Mouse (Mus musculus): Measurements from ENCODE around the gene Krt88. TPM values are rescaled to one million over a fixed set of nuclear protein-coding genes. Genes with fewer than 3 reads are reported as not detected.

The Krt88 gene
- polyA plus RNA-seq, 1 experiment from 2014 or later = not detected

DNA sequence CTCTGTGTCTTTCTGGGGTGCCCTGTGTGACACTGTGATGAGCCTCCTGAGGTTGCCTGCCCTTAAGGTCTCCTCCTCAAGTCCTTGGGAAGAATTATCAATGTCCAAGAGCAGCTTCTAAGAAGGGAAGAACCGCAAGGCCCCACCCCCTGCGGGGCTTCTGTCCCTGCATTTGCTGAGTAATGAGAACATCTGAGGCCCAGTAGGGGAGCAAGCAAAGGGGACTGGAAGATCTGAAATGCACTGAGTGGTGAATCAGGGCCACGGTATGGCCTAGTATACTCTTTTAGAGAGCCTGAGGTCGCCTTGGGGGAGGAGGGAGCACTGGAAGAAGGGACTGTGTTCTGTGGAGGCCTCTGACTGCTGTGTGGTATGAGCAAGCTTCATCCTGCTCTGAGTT lies 34.5 kb downstream of the Krt88 start:
- Histone ChIP-seq H3K9ac (no peak overlapping the region), H3K9me3 (no peaks in the 10 kb centered on the region), H3K36me3 (replicated peaks) (no peaks in the 10 kb centered on the region), H3K4me1 (peaks cover 12% of the 10 kb centered on the region), H3K27ac (no peak overlapping the region), H3K4me3 (replicated peaks) (no peak overlapping the region), H3K27me3 (peaks cover 4% of the 10 kb centered on the region; the same call in 1 of the 2 replicates), H3K4me2 (no peak overlapping the region)
- no peak for ATAC-seq (ENCODE audit: low FRiP score)
- WGBS = 52% methylated on average over 4 of the region's 4 CpGs

DNA sequence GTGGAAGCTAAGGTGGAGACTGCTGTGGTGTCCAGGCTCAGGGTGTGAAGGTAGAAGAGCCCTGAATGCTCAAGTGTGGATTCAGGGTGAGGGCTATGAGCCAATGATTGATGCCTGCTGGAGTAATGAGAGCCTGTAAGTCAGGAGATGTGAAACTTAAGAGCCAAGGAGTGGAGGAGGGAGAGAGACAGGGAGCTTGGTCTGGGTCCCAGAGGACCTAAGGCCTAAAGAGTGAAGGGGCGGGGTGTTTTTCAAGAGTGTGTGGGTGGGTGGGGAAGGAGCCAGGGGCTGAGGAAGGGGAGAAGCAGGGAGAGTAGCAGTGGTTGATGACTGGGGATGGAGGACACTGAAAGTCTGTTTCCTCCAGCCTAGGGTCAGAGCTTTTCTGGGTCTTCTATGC lies 36.1 kb downstream of the Krt88 start:
- H3K4me1 ChIP-seq = peaks cover 12% of the 10 kb centered on the region
- 100% methylated on average over 1 of the region's 1 CpGs for WGBS

DNA sequence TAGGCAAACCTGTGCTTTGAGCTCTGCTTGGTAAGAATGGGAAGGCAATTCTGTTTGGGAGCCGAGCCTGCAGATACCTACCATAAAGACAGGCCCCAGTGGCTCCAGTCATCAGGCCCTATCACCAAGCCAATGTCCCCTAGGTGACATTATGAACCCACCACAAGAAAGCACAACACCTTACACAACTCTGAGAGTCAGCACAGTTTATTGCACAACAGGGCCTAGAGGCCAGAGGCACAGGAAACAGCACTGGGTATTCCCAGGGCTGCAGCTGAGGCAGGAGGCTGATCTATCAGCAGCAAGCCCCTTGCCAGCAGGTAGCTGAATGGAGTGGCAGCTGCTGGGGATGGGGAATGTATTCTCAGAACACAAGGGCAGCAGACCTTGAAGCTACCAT lies 37.4 kb downstream of the Krt88 start:
- no peaks in the 10 kb centered on the region for H3K9me3 ChIP-seq
- 100% methylated on average over 1 of the region's 1 CpGs for WGBS
- no peak for ATAC-seq (ENCODE audit: low FRiP score)
- H3K9ac ChIP-seq = no peak overlapping the region
- H3K4me3 ChIP-seq (replicated peaks) = no peak overlapping the region
- H3K4me1 ChIP-seq = no peaks in the 10 kb centered on the region
- no peak overlapping the region for H3K4me2 ChIP-seq
- no peaks in the 10 kb centered on the region for H3K27me3 ChIP-seq
- no peaks in the 10 kb centered on the region for H3K36me3 ChIP-seq (replicated peaks)
- H3K27ac ChIP-seq = no peak overlapping the region

More for the DNA sequence above, 36.1 kb downstream of the Krt88 start:
- Histone ChIP-seq H3K27me3 (no peaks in the 10 kb centered on the region), H3K4me2 (no peak overlapping the region), H3K9me3 (no peaks in the 10 kb centered on the region), H3K36me3 (replicated peaks) (no peaks in the 10 kb centered on the region), H3K27ac (no peak overlapping the region), H3K4me3 (replicated peaks) (no peak overlapping the region), H3K9ac (no peak overlapping the region)
- no peak for ATAC-seq (ENCODE audit: low FRiP score)

DNA sequence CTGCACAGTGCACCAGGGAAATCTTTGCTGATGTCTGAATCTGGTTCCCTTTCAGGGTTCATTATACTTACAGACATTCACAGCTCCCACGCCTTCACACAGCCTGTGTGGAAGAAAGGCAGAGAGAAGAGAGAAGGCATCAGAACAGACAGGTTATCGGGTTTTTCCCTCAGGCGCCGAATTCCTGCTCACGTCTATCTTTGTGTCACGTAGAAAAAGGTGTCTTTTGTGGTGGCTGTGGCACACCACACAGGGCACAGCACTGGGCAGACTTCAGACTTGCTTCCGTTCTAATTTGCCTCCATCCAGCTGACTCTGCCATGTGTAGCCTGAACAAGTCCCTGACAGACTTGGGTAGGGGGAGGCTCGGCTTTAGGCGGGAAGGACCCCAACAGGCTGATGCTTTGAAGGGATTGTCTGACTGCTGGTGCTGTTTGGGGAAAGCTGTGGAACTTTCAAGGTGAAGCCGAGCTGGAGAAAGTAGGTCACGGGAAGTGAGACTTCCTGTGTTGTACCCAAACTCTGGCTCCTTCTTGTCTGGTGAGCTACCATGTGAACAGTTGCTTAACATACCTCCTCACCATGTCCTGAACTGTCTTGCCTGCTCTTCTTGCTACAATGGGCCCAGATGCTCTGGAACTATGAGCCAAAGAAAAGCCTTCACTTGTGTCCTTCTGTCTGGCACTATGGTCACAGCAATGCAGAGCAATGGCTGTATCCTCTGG lies 38.5 kb downstream of the Krt88 start:
- no peak overlapping the region for H3K27ac ChIP-seq
- no peaks in the 10 kb centered on the region for H3K4me1 ChIP-seq
- no peak overlapping the region for H3K4me3 ChIP-seq (replicated peaks)
- H3K27me3 ChIP-seq = no peaks in the 10 kb centered on the region
- no peak overlapping the region for H3K4me2 ChIP-seq
- no peaks in the 10 kb centered on the region for H3K36me3 ChIP-seq (replicated peaks)
- 83% methylated on average over 11 of the region's 11 CpGs for WGBS
- ATAC-seq (ENCODE audit: low FRiP score) = no peak
- H3K9ac ChIP-seq = no peak overlapping the region
- H3K9me3 ChIP-seq = no peaks in the 10 kb centered on the region

DNA sequence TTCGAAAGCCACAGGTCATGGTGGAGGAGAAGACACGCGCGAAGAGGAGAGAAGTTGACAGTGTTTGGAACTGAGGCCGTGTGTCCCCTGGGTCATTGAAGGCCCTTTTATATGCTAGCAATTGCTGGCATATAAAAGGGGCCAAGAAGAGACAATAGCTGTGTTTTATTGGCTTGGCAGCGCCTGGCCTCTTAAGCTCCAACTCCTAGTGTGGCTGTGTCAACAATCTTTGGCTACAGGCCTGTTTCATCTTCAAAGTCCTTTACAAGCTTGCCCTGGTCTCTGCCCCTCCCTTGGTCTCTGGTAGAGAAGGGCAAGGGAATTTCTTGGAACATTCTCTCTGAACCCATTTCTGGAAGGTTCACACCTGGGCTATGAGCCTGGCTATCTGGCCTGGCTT lies 43.9 kb downstream of the Krt88 start, which contains the start of gene Krt83:
TSS of gene Krt83 (minus strand) at position 82 of the 400 bp plus-strand sequence.
- no peaks in the 10 kb centered on the region for H3K27me3 ChIP-seq
- no peak within 1 kb of the TSS for H3K4me2 ChIP-seq
- no peak within 1 kb of the TSS for H3K9ac ChIP-seq
- no peaks in the 10 kb centered on the region for H3K9me3 ChIP-seq
- 65% methylated on average over 6 of the region's 6 CpGs for WGBS
- no peaks in the 10 kb centered on the region for H3K36me3 ChIP-seq (replicated peaks)
- H3K4me3 ChIP-seq (replicated peaks) = no peak within 1 kb of the TSS
- H3K4me1 ChIP-seq = no peaks in the 10 kb centered on the region
- no peak within 1 kb of the TSS for H3K27ac ChIP-seq
- ATAC-seq (ENCODE audit: low FRiP score) = no peak

DNA sequence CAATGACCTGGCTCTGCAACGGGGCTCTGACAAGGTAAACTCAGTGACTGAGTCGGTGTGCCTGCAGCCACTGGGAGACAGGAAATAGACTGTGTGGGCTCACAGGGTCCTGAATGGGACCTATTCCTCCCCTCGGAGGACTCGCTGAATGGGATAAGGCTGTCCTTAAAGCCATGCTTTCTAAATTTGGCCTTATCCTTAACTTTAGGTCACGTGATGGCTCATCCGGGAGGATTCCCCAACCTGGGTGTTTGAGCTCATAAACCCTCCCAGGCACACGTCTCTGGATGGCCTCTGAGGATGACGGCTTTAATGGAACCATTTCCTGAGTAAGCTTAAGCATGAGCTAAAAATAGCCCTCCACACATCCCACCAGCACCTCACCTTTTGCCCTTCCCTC lies 45.2 kb downstream of the Krt88 start:
- Histone ChIP-seq H3K9ac (no peak overlapping the region), H3K4me2 (no peak overlapping the region), H3K4me1 (no peaks in the 10 kb centered on the region), H3K4me3 (replicated peaks) (no peak overlapping the region), H3K27me3 (no peaks in the 10 kb centered on the region), H3K27ac (no peak overlapping the region), H3K9me3 (no peaks in the 10 kb centered on the region), H3K36me3 (replicated peaks) (no peaks in the 10 kb centered on the region)
- 83% methylated on average over 8 of the region's 8 CpGs for WGBS
- ATAC-seq (ENCODE audit: low FRiP score) = no peak

DNA sequence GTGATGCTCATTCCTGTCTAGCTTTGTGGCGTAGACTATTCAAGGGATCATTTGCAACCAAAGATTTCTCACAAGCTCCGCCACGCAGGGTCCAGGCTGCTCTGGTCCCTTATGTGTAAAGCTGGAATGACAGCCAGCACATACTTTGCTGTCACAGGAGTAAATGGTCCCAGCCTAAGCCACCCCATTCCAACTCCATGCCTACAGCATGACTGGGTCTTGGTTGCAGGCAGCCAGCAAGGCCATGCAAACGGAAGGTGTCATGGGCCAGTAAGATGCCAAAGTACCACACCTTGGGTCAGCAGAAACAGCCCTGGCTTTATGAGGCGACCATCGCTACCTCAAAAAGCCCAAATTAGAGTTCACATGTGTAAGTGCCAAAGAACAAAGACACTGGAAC lies 46.2 kb downstream of the Krt88 start:
- H3K4me1 ChIP-seq = no peaks in the 10 kb centered on the region
- no peaks in the 10 kb centered on the region for H3K36me3 ChIP-seq (replicated peaks)
- no peak overlapping the region for H3K4me3 ChIP-seq (replicated peaks)
- H3K27me3 ChIP-seq = no peaks in the 10 kb centered on the region
- no peak for ATAC-seq (ENCODE audit: low FRiP score)
- no peak overlapping the region for H3K4me2 ChIP-seq
- no peak overlapping the region for H3K9ac ChIP-seq
- 88% methylated on average over 6 of the region's 6 CpGs for WGBS
- no peaks in the 10 kb centered on the region for H3K9me3 ChIP-seq
- no peak overlapping the region for H3K27ac ChIP-seq

DNA sequence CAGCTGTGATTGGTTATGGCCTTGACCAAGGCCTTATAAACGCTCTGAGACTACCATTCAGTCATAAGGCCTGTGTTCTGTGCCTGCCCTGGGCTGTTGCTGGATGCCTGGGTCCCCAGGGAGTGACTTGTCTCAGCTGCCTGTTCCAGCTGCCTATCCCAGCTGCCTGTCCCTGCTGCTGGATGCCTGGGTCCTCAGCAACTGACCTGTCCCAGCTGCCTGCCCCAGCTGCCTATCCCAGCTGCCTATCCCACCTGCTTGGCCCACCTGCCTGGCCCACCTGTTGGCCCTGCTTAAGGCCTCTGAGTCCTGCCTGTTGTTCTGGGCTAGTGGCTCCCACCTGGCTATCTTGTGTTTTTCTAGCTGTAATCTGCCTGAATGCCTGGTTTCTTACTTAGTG lies 46.7 kb downstream of the Krt88 start:
- Histone ChIP-seq H3K27ac (no peak overlapping the region), H3K4me3 (replicated peaks) (no peak overlapping the region), H3K27me3 (no peaks in the 10 kb centered on the region), H3K4me2 (no peak overlapping the region), H3K36me3 (replicated peaks) (no peaks in the 10 kb centered on the region), H3K9ac (no peak overlapping the region), H3K4me1 (no peaks in the 10 kb centered on the region), H3K9me3 (no peaks in the 10 kb centered on the region)
- 40% methylated on average over 1 of the region's 1 CpGs for WGBS
- no peak for ATAC-seq (ENCODE audit: low FRiP score)

DNA sequence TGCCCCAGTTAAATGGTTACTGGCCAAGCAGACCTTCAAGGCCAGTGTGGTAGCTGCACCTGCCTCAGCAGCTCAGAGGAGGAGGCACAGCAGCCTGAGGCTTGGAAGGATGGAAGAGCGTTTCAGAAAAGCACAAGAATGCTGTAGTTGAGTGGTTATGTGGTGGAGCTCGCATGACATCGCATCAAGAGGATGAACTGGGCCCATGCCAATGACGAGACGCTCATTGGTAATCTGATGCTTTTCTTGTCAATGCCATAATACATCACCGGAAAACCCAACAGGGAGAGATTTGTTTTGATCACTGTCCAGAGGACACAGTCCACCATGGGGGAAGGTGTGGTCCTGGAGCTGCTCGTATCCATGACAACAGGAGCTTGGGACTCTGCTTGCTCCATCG lies 47.7 kb downstream of the Krt88 start:
- H3K36me3 ChIP-seq (replicated peaks) = no peaks in the 10 kb centered on the region
- H3K27ac ChIP-seq = no peak overlapping the region
- no peak overlapping the region for H3K9ac ChIP-seq
- WGBS = 86% methylated on average over 8 of the region's 8 CpGs
- H3K4me1 ChIP-seq = no peaks in the 10 kb centered on the region
- no peaks in the 10 kb centered on the region for H3K9me3 ChIP-seq
- H3K27me3 ChIP-seq = no peaks in the 10 kb centered on the region
- no peak for ATAC-seq (ENCODE audit: low FRiP score)
- H3K4me3 ChIP-seq (replicated peaks) = no peak overlapping the region
- no peak overlapping the region for H3K4me2 ChIP-seq

DNA sequence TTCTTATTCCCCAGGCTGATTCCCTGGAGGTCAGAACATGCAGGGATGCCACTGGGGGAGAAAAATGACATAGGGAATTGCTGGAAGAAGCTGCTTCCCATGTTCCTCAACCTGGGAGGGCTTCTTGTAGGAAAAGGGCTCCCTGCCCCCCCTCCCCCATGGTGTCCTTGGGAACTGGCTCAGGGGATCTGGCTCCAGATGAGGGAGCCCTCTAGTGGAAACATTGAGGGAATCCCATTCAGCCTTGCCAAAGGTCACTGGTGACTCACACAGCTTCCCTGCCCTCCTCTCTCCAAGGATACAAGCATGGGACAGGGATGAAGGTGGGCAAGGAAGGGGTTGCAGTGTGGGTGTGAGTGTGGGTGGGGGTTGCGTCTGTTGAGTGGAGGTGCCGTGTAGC lies 49.6 kb downstream of the Krt88 start:
- no peak overlapping the region for H3K4me3 ChIP-seq (replicated peaks)
- H3K4me1 ChIP-seq = no peaks in the 10 kb centered on the region
- H3K4me2 ChIP-seq = no peak overlapping the region
- no peak overlapping the region for H3K27ac ChIP-seq
- H3K9me3 ChIP-seq = no peaks in the 10 kb centered on the region
- no peak for ATAC-seq (ENCODE audit: low FRiP score)
- H3K27me3 ChIP-seq = no peaks in the 10 kb centered on the region
- H3K36me3 ChIP-seq (replicated peaks) = no peaks in the 10 kb centered on the region
- 50% methylated on average over 2 of the region's 2 CpGs for WGBS
- H3K9ac ChIP-seq = no peak overlapping the region

Other genes starting within 250 kb of the Krt88 start
- 4.1 and 4.7 TPM in 2 replicates for gene Grasp, start 223.6 kb upstream of the Krt88 start, polyA plus RNA-seq (2016; fragmentation: Nextera tagmentation; extraction: Ambion mirVana)
- 2.9 and 3.6 TPM in 2 replicates for gene Nr4a1, start 193.5 kb upstream of the Krt88 start, polyA plus RNA-seq (2016; fragmentation: Nextera tagmentation; extraction: Ambion mirVana)
- gene Atg101, start 163.5 kb upstream of the Krt88 start, polyA plus RNA-seq (2016; fragmentation: Nextera tagmentation; extraction: Ambion mirVana) = 61.9 and 63.2 TPM in 2 replicates
- 0.27 and 0.28 TPM in 2 replicates for gene 6030408B16Rik, start 154.5 kb upstream of the Krt88 start, polyA plus RNA-seq (2016; fragmentation: Nextera tagmentation; extraction: Ambion mirVana)
- gene Krt80, start 77.6 kb upstream of the Krt88 start, polyA plus RNA-seq (2016; fragmentation: Nextera tagmentation; extraction: Ambion mirVana) = not detected in 2 replicates
- gene Krt7, start 36.7 kb upstream of the Krt88 start, polyA plus RNA-seq (2016; fragmentation: Nextera tagmentation; extraction: Ambion mirVana) = 3.9 and 6.4 TPM in 2 replicates
- 0.17 and 0.22 TPM in 2 replicates for gene Krt87, start 8.9 kb upstream of the Krt88 start, polyA plus RNA-seq (2016; fragmentation: Nextera tagmentation; extraction: Ambion mirVana)
- gene Krt81, start 16.0 kb downstream of the Krt88 start, polyA plus RNA-seq (2016; fragmentation: Nextera tagmentation; extraction: Ambion mirVana) = not detected in 2 replicates
- gene Krt86, start 25.7 kb downstream of the Krt88 start, polyA plus RNA-seq (2016; fragmentation: Nextera tagmentation; extraction: Ambion mirVana) = not detected in 2 replicates
- not detected in 2 replicates for gene Krt83, start 43.8 kb downstream of the Krt88 start, polyA plus RNA-seq (2016; fragmentation: Nextera tagmentation; extraction: Ambion mirVana)
- gene Gm49425, start 69.5 kb downstream of the Krt88 start, polyA plus RNA-seq (2016; fragmentation: Nextera tagmentation; extraction: Ambion mirVana) = not detected in 2 replicates
- gene Krt84, start 85.1 kb downstream of the Krt88 start, polyA plus RNA-seq (2016; fragmentation: Nextera tagmentation; extraction: Ambion mirVana) = not detected in 2 replicates
- gene Krt82, start 102.9 kb downstream of the Krt88 start, polyA plus RNA-seq (2016; fragmentation: Nextera tagmentation; extraction: Ambion mirVana) = not detected in 2 replicates
- gene Krt90, start 115.2 kb downstream of the Krt88 start, polyA plus RNA-seq (2016; fragmentation: Nextera tagmentation; extraction: Ambion mirVana) = 0.11 and 0.22 TPM in 2 replicates
- gene Krt75, start 126.2 kb downstream of the Krt88 start, polyA plus RNA-seq (2016; fragmentation: Nextera tagmentation; extraction: Ambion mirVana) = 0.09 and 0.12 TPM in 2 replicates
- not detected in 2 replicates for gene Gm5414, start 180.4 kb downstream of the Krt88 start, polyA plus RNA-seq (2016; fragmentation: Nextera tagmentation; extraction: Ambion mirVana)
- not detected in 2 replicates for gene Gm5478, start 199.6 kb downstream of the Krt88 start, polyA plus RNA-seq (2016; fragmentation: Nextera tagmentation; extraction: Ambion mirVana)
- gene Krt6b, start 232.5 kb downstream of the Krt88 start, polyA plus RNA-seq (2016; fragmentation: Nextera tagmentation; extraction: Ambion mirVana) = not detected in 2 replicates
- not detected in 2 replicates for gene Krt6a, start 246.6 kb downstream of the Krt88 start, polyA plus RNA-seq (2016; fragmentation: Nextera tagmentation; extraction: Ambion mirVana)